Mouse (Mus musculus): Measurements from ENCODE around the gene Ryk.

Ryk gene

DNA sequence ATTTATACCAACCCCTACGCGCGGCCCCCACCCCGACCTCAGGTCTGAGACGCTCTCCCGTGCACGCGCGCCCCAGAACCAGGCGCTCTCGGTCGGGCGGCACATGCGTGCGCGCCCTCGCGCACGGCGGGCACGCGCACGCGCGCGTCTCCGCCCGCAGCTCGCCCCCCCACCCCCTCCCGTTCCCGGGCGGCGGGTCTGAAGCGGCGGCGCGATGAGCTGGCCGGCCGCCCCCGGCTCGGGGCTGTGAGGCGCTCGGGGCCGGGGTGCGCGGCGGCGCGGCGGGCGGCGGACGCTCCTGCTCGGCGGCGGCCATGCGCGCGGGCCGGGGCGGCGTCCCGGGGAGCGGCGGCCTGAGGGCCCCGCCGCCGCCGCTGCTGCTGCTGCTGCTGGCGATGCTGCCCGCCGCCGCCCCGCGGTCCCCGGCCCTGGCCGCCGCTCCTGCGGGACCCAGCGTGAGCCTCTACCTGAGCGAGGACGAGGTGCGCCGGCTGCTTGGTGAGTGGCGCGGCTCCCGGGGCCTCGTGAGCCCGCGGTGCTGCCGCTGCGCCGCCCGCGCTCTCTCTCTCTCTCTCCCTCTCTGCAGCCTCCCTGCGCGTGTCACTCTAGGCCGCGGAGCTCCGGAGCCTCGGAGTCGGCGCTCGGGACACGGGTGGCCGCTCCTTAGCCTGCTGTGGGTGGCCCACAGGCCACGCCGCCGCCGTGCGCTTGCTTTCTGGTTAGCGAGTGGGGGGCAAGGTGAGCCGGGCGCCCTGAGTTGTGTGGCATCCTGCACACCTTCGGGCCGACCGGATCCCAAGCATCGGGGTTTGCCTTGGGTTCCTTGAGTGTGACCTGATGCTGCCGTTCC, at the start of gene Ryk:
Gene Ryk (plus strand): TSS at position 176 of the 850 bp plus-strand sequence.
- DNase-seq (ENCODE audit: low spot score in 2 of 2), result peak; percentile 47 to 63

DNA sequence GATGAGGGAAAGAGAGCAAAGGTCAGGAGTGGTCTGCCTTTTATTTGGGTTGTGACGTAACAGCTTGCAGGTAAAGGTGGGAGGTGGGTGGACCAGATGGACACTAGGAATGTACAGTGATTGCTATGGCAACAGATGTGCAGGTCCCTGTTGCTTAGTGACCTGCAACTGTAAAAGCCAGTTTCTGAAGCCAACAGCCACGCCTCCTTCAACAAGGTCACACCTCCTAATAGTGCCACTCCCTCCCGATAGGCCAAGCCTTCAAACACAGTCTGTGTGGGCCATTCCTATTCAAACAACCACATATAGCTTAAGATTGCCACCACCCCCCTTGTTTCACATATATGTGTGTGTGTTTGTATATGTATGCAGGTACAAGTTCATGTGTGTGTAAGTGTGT, 45.2 kb upstream of the Ryk start:
- DNase-seq (ENCODE audit: low spot score in 2 of 2), result no peak

DNA sequence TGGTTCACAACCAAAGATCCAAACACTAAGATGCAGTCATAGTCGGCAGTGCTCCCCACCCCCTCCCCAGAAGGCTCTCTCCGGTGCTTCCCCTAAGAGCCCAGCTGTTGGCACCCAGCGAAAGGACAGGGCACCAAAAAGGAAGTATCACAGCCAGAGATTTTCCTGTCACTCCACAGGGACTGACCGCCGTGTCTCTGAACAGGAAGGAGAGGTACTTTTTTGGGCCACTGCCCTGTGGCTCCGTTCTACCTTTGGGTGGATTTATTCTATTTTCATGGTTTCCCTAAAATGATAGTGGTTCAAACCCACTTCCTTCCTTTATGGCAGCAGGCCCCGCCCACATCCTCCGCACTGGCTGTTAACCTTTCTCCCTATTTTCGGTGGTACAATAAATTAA, 42.9 kb upstream of the Ryk start:
- DNase-seq (ENCODE audit: low spot score in 2 of 2), result no peak

DNA sequence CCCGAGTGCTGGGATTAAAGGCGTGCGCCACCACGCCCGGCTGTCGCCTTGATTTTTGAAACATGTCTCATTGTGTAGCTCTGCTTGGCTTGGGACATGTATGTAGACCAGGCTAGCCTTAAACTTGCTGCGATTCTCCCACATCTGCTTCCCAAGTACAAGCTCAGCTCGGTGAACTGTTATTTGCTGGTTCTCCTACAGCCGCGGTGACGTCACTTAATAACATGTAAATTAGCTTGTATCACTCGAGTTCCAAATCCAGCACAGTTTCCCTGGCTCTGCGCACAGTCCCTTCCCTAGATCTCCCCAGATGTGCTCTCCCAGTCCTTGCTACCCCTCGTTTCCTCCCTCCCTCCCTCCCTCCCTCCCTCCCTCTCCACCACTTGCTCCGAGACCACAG, 41.9 kb upstream of the Ryk start:
- DNase-seq (ENCODE audit: low spot score in 2 of 2), result no peak

GRCm38 (mm10) chr9:102793286-102793809, 41.4 kb upstream of the Ryk start:
- DNase-seq (ENCODE audit: low spot score in 2 of 2), result peak in 1 of 2 experiments; percentile 24

DNA sequence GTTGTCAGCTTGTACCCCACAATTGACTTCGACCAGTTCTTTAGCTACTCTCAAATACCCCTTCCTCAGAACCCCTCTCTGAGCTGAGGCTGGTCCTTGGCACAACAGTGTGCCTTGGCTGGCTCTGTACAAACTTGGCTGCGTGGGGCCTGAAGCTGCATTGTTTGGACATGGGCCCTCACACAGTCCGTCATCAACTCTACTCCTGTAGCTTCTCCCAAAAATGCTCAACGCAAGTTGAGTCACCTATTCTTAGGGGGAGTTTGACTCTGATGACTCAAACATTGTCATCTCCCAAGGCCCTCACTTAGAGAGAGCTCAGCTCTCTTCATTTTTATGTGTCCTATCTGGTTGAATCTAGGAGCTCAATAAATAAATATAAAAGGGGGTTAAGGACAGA, 36.3 kb upstream of the Ryk start:
- no peak for DNase-seq (ENCODE audit: low spot score in 2 of 2)

DNA sequence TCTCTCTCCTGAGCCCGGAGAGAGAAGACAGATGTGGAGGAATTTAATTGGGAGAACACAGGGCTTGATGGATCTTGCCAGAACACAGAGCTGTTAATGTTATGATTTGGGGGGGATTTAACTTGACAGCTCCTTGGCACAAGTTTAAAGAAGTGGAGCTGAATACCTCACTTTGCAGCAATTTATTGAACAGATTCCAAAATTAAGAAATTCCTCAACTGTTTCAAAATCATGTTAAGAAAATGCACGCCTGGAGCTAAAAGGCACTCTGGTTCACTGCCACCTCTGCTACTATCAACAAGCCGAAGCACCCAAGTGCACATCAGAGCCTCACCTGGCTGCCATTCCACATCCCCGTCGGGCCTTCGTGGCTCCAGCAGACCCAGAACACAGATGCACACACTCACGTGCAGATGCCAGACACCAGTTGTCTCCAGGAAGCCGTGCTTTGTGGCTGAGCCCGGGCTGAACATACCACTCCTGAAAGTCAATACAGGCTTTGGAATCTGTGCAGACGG, 28.6 kb upstream of the Ryk start:
- no peak for DNase-seq (ENCODE audit: low spot score in 2 of 2)

- no peak for DNase-seq (ENCODE audit: low spot score in 2 of 2)
Measured at GRCm38 (mm10) chr9:102811192-102811591, 23.5 kb upstream of the Ryk start.

DNA sequence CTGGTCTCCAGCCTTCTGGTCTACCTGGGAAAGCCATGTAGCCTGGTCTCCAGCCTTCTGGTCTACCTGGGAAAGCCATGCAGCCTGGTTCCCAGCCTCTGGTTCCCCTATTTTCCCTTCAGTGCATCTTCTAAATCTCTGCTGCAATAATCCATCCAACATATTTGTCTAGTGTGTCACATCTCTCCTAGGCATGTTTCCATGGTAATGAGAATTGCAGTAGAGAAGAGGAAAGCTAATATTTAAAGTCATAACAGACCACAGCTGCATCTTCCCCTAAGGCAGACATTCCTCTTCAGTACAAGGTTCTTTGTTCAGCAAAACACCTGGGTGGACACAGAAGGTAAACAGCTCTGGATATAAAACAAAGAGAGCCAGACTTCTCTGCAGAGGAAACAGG, 16.5 kb upstream of the Ryk start:
- DNase-seq (ENCODE audit: low spot score in 2 of 2), result no peak

GRCm38 (mm10) chr9:102828604-102829003, 6.1 kb upstream of the Ryk start:
- no peak for DNase-seq (ENCODE audit: low spot score in 2 of 2)

GRCm38 (mm10) chr9:102831541-102831940, 3.2 kb upstream of the Ryk start:
- DNase-seq (ENCODE audit: low spot score in 2 of 2), result no peak

- no peak for DNase-seq (ENCODE audit: low spot score in 2 of 2)
Measured at GRCm38 (mm10) chr9:102834414-102834741, 339 bp upstream of the Ryk start.

- DNase-seq (ENCODE audit: low spot score in 2 of 2), result no peak
Measured at GRCm38 (mm10) chr9:102836279-102836678, 1.6 kb downstream of the Ryk start.

DNA sequence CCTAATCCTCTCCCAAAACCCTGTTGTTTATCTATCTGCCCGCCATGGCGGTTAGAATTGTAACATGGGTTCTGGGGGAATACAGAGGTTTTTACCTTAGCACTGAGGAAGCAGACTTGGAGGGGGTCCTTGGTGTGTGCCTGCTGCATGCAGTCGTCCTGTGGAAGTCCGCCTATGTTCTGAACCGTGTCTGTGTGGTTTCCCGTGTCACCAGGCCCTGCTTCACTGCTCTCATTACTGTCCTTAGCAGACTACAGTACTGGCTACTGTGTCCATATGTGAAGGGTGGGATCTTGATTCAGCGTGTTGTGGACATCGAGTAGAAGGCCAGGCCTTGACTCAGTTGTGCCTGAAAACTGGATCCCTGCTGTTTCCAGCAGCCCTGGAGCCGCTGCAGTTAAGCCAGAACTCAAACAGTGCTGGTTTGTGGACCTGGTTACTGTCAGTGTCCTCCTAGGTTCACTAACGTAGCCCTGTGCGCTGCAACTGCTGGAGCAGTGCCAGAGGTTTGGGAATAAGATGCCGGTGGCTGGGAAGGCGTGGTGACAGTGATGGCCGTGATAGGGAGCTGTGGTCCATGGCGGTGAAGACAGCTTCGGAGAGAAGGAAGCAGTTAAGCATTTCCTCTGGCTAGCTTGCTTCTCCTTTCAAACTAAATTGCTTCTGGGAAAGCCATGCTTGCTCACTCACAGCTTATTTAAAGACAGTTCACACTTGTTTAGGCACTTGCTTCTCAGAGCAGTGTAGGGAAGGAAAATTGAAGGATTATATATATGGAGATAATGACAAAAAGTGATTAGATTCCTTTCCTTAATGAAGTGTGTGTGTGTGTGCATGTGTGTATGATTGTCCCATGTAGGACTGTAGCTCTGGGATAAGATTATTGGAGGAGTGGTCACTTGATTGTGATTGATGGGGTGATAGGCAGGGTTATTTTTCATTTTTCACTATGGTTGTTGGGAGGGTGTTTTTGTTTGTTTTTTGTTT, 6.4 kb downstream of the Ryk start:
- DNase-seq (ENCODE audit: low spot score in 2 of 2), result no peak

DNA sequence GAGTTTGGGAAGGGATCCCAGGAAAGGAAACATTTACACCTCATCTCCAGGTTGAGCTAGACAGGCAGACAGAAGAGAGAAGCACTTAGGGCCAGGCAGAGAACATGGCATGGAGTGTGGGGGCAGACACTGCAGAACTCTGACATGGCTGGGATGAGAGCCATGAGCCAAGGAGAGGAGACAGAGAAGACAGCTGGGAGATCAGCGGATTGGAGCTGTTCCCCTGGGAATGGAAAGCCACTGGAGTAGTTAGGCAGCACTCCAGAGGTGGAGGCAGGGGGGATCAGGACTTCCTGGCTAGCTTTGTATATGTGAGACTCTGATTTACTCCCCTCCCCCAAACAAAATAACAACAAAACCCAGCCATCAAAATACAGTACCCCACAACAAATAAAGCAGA, 7.1 kb downstream of the Ryk start:
- no peak for DNase-seq (ENCODE audit: low spot score in 2 of 2)

DNA sequence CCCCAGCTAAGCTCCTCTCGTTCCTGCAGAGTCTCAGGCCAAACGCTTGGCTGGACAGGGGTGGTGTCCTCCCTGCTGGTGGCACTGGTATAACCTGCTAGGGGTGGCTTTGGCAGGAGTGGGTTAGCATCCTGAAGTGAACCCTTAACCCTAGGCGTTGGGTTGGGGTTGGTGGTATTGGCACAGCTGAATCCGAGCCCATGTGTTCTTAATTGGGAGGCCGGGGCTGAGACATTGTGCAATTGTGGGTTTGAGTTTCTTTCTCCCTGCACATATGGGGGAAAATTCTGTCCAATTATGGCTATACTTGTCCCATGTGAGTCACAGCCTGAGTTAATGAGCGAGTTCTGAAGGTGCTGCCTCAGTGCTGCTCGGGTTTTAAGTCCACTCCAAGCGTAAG, 7.8 kb downstream of the Ryk start:
- DNase-seq (ENCODE audit: low spot score in 2 of 2), result no peak

- no peak for DNase-seq (ENCODE audit: low spot score in 2 of 2)
Measured at GRCm38 (mm10) chr9:102843577-102843976, 8.9 kb downstream of the Ryk start.

DNA sequence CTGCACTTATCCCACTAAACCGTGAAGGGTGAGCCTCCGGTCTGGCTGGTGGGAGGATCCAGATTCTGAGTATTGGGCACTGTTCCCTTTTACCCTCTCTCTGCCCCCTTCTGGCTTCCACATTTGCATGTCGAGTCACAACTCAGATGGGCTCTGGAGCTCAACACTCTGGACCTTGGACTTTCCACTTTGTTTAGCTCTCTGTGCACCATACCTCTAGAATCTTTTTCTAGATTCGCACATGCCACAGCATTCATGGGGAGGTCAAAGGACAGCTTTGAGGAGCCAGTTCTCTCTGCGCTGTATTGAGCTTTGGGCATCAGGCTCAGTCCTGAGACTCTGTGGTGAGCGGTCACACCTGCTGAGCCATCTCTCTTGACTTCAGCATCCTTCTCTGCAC, 11.1 kb downstream of the Ryk start:
- DNase-seq (ENCODE audit: low spot score in 2 of 2), result no peak

- DNase-seq (ENCODE audit: low spot score in 2 of 2), result no peak
Measured at GRCm38 (mm10) chr9:102846348-102846747, 11.6 kb downstream of the Ryk start.

DNA sequence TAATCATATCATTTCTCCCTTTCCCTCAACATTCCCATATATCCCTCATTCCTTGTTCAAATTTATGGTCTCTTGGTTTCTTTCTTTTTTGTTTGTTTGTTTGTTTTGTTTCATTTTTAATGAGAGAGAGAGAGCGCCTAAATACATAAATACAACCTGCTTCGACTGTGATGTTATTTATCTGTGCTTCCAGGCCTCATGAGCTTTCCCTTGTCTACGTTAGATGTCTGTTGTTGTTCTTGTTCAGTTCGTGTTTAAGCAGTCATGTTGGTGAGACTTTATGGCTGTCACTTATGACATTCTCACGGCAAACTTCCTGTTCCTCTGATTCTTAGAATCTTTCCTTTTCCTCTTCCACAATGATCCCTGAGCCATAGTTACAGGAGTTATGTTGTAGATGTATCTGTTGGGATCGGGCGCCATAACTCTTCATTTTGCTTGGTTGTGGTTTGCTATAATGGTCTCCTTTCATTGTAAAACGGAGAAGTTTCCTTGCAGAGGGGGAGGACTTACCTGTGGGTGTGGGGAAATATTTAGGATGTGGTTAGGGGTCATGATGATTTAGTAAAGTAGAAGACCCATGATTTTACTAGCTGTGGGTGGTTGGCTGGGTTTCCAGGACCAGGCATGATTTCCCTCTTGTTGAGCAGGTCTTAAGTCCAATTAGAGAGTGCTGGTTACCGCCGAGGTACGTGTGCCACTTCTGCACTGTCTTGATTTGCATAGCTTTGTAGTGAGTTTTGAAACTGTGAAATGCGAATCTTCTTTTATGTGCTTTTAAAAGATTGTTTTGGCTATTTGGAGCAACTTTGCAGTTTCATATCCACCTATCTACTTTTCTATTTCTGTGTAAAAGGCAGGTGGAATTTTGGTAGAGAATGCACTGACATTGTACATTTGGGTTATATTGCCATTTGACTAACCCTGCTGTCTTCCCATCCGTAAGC, 17.6 kb downstream of the Ryk start:
- no peak for DNase-seq (ENCODE audit: low spot score in 2 of 2)

DNA sequence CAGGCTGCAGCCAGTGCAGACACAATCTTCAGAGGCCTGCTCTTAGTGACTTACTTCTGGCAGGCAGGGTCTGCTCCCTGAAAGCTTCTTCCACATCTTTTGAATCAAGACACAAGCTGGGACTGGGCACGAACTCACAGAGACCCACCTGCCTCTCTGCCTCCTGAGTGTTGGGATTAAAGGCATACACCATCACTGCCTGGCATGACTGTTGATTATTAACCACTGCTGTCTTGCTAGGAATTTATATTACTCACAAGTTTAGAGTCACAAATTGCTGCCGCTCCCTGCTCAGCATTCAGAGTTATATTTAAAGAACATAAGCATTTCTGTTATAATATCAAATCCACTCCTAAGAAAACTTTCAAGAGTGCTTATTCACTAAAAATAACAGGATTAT, 23.1 kb downstream of the Ryk start:
- no peak for DNase-seq (ENCODE audit: low spot score in 2 of 2)
